Mouse (Mus musculus) lung, postnatal 36 days (tissue): ENCODE results near the gene Eral1.

Experiments used
- DNase-seq: peaks from one replicate; pipeline ENCODE4 v3.0.0; 2022; ENCODE audit warnings: mixed read lengths

Gene Eral1

DNA sequence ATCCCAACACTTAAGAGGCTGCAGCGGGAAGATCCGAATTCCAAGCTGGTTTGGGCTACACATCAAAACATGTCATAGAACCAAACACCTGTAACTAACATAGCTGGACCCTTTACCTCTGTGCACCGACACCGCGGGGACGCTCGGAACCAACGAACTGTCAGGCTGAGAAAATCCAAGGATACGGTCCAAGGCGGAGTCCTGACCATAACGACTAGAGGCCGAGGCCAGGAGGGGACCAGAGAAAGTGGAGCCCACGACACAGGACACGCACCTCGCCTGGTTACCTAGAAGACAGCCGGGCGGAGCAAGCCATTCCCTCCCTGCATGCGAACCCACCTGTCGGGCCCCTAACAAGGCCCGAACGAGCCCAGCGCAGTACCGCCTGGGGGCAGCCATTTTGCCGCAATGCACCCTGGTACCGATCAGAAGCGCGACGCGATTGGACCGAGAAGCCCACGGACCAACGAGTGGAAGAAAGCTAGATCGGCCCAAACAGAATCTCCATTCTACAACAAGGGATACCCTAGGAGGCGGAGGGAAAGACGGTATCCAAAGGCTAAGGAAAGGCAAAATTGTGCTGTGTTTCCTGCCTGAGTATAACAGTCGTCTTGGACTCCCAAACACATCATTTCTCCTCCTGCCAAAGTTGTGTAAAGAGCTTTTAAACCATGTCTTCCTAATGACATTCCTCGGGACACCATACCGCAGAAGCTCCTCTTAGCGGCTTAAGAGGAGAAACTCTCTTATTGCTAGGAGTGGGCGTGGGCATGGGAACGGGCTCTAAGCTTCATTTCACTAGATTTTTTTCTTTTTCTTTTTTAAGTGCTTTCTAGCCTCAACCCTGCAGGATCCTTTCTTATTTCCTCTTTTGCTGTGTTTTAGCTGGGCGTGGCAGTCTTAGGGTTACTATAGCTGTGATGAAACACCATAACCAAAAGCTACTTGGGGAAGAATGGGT, at the start of gene Eral1:
Gene Eral1 (minus strand): TSS at position 423 of the 961 bp plus-strand sequence.
- peak; percentile 87 for DNase-seq

DNA sequence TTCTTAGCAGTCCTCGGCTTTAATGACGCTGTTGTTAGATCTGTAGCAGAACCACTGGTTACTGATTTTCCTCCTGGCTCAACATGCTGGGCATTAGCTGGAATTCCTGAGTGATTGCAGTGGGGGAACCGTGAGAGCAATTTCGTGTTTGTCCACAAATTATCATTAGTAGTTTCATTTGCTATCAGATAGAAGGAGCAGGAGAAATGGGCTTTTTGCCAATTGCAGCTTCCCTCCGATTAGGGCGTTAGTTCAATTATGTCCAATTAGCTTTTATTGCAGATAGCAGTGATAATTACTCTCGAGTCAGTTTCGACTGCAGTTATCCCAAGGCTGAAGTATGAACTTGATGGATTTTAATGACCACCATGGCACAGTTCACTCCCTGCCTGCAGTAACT, 49.3 kb upstream of the Eral1 start:
- DNase-seq, result no peak

GRCm38 (mm10) chr11:78126739-78127138, 46.6 kb upstream of the Eral1 start:
- DNase-seq, result no peak

DNA sequence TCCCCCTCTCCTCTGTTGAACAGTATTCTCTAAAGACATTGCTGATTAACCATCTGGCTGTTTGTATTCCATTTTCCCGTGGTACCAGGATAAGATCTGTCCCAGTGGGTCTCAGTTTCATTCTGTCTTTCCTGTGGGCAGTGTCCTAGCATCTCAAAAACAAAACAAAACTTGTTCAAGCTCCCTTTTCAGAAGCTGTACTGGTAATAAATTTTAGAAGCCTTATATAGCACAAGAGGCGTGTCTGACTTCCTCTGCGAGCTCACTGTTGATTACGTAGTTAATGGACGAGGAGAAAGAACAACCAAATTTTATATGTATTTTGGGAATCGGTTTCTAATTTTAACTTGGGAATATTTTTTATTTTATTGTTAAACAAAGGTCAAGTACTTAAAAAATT, 45.5 kb upstream of the Eral1 start:
- DNase-seq, result no peak

GRCm38 (mm10) chr11:78123782-78124181, 43.6 kb upstream of the Eral1 start:
- no peak for DNase-seq

DNA sequence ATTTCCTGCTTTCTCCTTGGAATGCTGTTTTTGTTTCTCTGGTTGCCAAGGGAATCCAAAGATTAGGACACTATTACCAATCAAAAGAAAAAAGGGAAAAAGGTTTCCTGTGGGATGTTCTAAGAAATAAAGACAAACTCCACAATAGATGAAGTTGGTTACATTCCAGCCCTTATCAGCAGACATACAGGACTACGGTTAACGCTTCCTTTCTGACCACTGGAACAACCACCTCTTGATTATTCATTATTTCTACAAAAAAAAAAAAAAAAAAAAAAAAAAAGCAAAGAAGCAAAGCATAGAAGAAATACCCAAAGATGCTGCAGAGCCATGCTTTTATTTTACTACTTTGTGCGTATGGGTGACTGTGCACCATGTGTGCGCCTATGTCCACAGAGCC, 42.6 kb upstream of the Eral1 start:
- no peak for DNase-seq

GRCm38 (mm10) chr11:78121176-78121575, 41.0 kb upstream of the Eral1 start:
- peak; percentile 81 for DNase-seq

DNA sequence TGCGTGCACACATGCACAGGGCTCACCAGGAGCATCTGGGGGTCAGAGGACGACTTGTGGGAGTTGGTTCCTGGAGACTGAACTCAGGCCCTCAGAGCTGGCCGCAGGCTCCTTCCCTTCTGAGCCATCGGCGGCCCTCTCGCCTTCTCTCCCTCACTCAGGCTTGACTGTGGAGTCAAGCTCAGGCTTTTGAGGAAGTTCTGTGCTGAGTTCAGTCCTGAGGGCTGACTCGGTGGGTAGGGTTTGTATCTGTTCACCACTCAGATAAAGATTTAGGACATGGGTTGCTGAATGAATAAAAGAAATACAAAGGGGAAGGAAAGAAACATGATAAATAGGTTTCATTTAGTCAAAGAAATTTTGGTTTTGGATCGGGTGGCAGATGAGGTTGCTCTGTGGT, 39.7 kb upstream of the Eral1 start:
- no peak for DNase-seq

GRCm38 (mm10) chr11:78118467-78118866, 38.3 kb upstream of the Eral1 start:
- no peak for DNase-seq

DNA sequence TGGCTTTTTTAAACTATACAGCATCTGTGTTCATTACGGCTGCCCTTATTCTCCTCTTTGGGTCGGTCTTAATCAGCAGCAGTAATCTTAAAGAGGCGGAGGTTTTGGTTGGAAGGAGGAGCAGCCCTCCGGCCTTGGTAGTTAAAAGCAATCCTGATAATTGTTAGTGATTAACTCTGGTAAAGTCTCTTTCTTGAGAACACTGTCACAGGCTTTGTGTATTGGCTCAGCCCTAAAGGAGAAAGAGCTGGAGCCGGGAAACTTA, 35.9 kb upstream of the Eral1 start:
- no peak for DNase-seq

GRCm38 (mm10) chr11:78115367-78116145, 35.4 kb upstream of the Eral1 start:
- peak; percentile 95 for DNase-seq

DNA sequence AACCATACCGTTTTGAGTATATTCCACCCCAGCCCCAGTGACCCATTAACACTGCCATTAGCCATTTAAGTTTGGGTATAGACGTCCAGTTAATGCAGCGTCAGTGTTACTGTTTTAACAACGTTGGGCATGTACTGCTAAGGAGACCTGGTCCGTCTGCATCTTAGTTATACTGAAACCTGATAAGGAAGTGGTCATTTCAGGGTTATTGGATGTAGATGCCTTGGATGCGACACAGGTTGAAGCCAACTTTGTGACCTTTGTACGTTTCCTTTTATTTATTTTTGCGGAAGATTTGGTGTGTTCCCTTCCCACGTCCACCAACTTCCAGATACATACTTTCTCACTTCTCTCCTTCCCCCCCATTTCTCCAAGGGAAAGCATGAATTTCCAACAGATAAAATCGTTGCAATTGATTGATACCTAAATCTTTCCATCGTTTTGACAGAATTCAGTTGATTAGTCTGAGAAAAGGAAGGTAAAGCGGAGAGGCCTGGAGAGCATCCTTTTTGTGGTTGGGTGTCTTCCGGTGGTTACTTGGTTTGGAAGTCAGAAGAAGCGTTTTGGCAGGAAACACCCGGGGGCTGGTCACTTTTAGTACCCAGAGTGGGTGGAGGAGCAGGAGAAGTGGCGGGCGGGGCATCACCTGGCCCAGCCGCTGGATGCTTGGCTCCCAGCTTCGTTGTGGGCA, 34.6 kb upstream of the Eral1 start:
- no peak for DNase-seq

- DNase-seq, result no peak
These were observed 33.4 kb upstream of the Eral1 start for GRCm38 (mm10) chr11:78113616-78114015.

- no peak for DNase-seq
These were observed 24.3 kb upstream of the Eral1 start for GRCm38 (mm10) chr11:78104501-78104900.

GRCm38 (mm10) chr11:78102958-78103747, 23.0 kb upstream of the Eral1 start:
- peak; percentile 28 for DNase-seq

GRCm38 (mm10) chr11:78102142-78102541, 22.0 kb upstream of the Eral1 start:
- no peak for DNase-seq

- DNase-seq, result peak; percentile 17
These were observed 20.6 kb upstream of the Eral1 start for GRCm38 (mm10) chr11:78100746-78101145.

GRCm38 (mm10) chr11:78097077-78097476, 16.9 kb upstream of the Eral1 start:
- DNase-seq, result no peak

GRCm38 (mm10) chr11:78095144-78095516, 14.9 kb upstream of the Eral1 start:
- DNase-seq, result no peak

GRCm38 (mm10) chr11:78094504-78095143, 14.4 kb upstream of the Eral1 start, which contains the start of gene Fam222b:
TSS of gene Fam222b (plus strand) at chr11:78094660.
- DNase-seq, result peak; percentile 94

DNA sequence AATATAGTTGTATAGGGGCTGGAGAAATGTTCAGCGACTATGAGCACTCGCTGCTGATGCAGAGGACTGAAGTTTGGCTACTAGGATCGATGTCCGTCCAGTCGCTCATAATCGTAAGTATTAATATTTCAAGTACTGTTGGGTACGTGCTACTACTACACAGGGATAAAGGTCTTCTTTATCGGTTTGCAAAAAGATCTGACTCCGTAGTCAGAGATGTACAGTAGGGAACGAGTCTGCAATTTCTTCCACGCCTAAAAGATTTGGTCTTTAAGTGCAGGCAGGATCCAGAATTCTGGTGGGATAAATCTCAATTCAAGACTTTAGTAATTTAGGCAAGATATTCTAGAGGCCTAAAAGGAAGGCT, 13.9 kb upstream of the Eral1 start:
- no peak for DNase-seq

GRCm38 (mm10) chr11:78087756-78088281, 7.6 kb upstream of the Eral1 start:
- DNase-seq, result no peak
